Mouse (Mus musculus) gonadal fat pad, adult 2 months (tissue): ENCODE measurements around the gene Vps13d. TPM values are rescaled to one million over a fixed set of nuclear protein-coding genes. Genes with fewer than 3 reads are reported as not detected.

Source experiments
- DNase-seq: peaks from one replicate; pipeline ENCODE4 v3.0.0-alpha.2; 2012; ENCODE audit warnings: low read depth
- polyA plus RNA-seq: library from polyadenylated mRNA; depleted of rRNA; stranded (reverse); fragments of >200 nt; gene quantifications from 2 replicates; pipeline ENCODE4 v1.2.3, GENCODE M21; 2012

Gene Vps13d
- polyA plus RNA-seq, 1 experiment: 26.4 TPM

DNA sequence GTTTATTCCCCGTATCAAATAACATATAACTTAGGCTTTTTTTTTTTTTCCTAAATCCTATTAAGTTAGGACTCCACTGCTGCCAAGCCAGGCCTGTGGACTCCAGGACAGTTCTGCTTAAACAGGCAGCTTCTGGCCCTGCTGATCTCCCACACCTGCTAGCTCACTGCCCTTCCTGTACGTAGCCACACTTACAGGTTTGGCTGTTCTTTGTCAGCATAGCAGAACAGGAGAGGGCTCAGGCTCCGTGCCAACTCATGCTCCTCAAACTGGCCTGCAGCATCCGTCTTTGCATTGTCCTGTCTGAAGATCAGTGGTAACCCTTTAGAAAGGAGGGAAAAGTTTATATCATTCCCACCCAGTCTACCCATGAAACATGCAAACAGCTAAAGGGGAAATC lies 108.3 kb downstream of the Vps13d start:
- DNase-seq: no peak

DNA sequence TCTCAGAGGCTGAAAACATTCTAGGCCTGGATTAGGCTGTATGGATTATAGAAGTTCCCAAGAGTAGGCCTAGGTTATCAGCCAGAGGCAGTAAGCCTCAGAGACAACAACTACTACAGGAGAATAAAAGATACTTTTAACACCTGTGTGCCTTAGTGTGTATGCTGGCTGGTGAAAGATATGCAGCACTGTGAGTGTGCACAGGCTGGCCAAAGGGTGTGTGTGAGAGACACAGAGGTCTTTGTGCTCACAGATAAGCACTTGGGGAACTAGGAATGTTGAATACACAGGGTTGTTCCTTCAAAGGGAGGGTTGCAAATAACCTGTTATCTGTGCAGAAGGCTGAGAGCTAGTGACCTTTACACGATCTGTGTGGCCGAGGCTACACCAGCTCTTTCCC lies 115.5 kb downstream of the Vps13d start:
- DNase-seq: no peak

DNA sequence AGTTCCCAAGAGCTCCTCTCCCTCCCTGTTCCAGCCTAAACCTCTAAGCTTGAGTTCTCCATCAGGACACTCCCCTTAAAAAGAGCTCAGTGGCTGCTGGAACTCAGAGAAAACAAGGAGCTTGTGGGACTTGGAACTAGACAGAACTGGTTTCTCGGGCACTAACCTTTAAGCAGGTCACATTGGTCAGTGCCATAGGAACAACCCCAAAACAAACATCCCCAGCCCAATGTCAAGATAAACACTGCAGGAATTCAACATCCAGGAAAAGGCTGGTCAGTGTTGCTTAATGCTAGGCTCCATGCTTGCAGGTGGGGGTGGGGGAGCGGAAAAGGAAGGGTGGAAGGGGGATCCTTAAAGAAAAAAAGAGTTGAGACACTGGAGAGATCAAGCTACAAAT lies 120.5 kb downstream of the Vps13d start:
- DNase-seq: no peak

DNA sequence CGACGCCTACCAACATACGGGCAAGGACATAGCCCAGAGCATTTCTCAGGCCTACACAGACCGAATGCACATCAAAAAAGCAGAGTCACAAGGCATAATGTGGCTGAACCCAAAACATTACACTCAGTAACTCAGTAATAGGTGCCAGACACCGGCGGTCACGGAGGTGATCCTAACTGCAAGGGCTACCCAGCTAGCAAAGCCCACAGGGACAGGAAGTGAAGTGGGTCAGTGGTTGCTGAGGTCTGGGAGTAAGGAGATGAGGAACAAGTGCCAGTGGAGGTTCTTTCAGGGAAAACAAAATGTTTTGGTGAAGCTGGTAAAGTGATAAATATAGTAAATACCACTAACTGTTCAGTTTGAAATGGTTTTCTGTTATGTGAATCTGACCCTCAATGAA lies 121.1 kb downstream of the Vps13d start:
- DNase-seq: no peak

DNA sequence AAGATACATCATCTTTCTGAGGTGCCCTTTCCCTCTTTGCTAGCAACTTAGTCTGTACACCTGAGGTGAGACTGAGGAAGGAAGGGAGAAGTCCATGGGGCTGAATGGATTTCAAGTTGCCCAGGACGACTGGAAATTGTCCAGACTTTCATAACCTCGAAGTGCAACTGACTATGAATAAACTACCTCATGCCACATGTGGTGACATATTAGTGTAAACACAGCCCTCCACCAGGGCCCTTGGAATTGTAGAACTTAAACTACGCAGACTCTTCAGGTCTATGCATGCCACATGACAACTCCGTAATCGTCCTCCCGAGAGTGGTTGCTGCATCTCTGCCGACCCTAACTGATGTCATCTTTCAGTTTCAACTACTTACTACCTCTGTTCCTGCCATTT lies 122.9 kb downstream of the Vps13d start:
- DNase-seq: no peak

DNA sequence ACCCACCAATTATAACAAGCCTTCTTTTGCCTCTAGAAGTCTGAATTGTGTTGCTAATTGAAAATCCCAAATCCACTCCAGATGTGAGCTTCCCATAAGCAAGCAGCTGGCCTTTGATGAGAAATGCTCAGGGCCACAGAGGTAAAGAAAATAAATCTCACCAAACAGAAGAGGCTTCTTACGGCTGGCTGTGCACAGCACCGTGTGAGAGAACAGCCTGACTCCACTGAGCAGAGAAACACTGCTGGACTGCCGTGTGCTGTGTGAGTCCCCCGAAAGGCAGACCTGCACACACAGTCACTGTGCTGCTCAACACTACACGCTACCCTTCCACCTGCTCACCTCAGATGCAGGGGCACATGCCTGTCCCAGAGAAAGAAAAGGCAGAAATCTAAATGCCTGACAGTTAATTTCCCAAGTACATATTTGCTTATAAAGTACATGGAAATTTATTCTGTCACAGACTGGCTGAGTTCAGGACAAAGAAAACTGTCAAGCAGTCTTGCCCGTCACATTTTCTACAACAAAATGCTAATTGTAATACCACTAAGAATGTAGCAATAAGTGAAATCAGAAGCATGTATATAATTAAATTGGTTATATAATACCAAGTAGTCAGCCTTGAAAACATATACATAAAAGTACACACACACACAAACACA lies 127.7 kb downstream of the Vps13d start:
- DNase-seq: no peak

DNA sequence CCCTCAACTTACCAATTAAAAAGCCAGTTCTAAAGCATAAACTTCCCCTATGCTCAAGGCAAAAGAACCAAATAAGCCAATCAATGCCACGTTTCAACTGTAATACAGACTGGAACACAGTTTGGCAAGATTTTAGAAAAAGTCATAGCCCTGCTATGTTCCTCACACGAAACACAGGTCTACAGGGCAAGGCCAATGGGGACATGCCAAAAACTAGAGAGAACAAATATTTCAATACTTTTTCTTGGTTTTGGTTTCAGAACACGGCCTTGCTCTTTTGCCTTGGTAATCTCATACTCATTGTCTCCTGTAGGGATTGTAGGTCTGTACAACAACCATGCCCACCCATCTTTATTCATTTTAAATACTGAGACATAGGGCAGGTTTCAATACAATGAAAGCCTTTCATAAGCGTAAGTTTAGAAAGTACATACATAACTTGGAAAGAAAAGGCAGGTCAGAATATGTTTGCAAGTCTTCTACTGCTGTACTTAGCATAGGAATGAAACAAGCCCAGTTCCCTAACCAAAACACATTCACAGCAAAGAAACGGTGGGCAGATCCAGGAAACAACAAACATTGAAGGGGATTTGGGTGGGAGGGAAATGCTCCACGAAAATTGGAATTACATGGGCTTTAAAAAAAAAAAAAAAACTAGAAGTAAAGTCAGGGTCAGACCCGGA lies 128.3 kb downstream of the Vps13d start:
- DNase-seq: no peak

DNA sequence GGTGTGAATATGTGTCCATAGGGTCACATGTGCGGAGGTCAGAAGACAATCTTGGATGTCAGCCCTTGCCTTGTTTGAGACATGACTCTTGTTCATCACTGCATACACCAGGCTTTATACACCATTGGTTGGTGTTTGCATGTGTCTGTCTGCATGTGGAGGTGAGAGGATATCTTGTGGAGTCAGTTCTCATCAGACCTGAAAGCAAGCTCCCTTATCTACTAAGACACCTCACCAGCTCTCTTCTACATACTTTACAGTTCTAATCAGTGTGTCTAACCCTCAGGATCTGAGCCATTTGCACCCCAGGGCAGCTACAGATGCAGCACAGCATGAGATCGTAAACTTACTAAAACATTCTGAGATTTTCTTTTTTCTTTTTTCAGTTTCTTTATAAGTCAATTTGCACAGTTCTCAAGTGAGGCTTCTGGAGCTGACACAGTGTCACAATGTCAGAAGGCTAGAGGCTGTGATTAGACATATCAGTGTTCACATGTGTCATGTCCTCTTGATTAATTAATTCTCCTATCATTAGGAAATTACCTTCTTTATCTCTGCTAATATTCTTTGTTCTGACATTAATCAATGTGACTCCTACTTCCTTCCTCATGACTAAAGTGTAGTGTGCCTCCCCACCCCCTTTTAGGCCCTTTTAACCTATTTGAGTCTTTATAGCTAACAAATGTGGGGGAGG lies 135.9 kb downstream of the Vps13d start:
- no peak for DNase-seq

DNA sequence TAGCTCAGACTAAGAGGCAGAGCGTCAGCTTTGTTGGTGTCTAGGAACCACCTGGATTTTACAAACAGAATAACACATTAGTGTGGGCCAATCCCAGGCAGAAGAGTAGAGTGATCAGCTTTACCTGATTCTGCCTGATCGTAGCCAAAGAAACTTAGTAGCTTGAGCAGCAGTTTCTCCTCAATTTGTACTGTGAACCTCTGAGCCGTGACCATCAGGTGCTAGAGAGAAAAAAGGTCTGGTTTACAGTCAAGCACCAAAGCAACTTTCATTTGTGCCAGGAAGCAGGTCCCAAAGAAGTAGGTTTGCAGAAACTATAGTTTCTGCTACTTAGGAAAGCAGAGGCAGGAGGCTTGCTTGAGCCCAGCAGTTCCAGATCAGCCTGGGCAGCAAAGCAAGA lies 138.5 kb downstream of the Vps13d start:
- no peak for DNase-seq

DNA sequence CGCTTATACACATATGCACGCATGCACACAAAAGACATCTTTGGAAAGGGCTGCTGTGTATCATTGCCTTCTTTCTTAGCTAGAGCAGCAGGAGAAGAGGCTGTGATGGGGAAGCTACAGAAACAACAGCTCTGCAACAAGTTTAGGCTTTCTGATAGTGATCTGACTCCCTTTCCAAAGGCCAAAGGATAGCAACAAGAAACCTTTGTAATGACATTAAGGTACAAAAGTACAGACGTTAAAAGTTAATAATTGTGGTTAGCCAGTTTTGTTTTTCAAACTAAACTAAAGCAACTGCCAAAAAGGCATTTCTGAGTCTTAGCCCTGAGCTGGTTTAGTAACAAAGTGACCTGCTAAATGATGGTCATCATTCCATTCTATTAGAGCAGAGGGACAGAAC lies 139.0 kb downstream of the Vps13d start:
- no peak for DNase-seq

DNA sequence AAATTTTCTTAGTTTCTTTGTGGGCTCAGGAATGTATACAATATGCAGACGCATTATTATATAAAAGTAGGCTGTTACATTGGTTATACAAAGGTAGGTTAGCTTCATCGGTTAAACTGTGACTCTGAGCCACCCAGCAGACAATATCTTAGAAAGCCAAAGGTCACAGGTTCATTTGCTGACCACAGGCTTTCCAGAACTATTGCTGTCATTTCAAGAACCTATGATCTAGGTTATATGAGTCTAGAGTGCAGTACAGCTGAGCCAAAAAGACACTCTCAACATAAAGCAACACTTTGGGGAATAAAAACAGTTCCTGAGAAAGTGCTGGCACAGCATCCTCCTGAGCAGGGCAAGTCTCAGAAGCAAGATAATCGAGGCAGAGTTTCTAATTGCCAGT lies 140.4 kb downstream of the Vps13d start:
- DNase-seq: no peak

DNA sequence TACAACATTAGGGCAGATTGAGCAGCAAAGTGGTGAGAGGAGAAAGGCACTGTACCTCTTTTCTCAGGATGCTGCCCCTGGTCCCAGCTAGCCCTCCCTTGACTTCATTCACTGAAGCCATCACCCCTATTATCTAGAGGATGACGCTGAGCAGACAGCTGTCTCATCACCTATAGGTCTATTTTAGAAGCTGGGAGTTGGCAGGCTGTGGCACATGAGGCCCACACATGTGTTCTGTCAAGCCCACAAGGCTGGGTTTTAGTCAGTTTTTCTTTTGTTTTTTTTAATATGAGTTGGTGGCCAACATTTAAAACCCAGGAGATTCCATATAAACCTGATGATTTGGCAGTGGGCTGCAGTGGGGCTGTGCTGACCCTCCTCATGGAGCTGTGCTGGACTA lies 142.1 kb downstream of the Vps13d start:
- DNase-seq: no peak

DNA sequence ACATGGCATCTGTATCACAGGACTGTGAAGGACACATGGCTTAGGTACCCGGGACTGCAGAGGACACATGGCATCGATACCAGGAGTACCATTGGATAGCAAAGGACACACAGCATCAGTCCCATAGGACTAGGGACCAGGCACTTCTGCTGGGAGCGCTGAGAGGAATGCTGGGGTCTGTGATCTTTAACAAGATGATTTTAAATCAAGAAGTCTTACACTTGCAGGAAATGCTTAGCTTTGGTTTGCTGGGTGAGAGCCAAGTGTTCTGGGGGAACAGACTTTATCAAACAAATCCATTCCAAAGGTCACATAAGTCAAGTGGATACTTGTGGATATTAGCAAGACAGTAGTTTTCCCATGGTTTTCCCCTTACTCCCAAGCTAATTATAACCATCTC lies 142.5 kb downstream of the Vps13d start:
- DNase-seq: no peak

DNA sequence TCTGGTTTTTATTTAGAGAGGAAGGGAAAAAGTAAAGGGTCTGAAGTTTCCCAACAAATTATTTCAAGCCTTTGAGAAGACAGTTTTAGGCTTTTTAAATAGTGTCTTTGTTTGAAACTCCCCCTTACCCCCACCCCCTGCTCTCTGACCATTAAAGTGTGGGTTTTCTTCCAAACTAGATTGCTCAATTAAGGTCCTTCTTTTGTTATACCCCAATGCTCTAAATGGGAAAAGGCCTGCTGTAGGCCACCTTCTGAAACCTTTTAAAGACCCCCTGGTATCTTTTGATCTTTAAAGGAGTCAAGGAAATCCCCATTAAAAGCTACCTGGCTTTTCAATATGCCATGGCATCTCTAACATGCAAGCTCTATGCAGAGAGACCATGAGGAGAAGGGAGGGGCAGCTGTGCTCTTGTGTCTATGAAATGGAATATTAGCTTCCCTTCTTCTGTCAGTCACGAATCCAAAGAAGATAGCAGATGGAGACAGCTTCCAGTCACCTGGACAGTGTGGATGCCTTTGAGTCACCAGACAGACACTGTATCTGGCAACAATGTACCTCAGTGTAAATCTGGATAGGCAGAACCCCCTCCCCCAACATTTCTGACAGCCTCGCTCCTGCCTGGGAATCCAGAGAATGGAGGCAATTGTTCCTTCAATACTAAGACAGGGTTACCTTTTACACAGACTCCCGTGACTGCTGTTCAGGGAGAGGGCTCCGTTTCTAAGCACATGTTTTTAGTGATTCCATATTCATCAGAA lies 143.4 kb downstream of the Vps13d start:
- DNase-seq: no peak

DNA sequence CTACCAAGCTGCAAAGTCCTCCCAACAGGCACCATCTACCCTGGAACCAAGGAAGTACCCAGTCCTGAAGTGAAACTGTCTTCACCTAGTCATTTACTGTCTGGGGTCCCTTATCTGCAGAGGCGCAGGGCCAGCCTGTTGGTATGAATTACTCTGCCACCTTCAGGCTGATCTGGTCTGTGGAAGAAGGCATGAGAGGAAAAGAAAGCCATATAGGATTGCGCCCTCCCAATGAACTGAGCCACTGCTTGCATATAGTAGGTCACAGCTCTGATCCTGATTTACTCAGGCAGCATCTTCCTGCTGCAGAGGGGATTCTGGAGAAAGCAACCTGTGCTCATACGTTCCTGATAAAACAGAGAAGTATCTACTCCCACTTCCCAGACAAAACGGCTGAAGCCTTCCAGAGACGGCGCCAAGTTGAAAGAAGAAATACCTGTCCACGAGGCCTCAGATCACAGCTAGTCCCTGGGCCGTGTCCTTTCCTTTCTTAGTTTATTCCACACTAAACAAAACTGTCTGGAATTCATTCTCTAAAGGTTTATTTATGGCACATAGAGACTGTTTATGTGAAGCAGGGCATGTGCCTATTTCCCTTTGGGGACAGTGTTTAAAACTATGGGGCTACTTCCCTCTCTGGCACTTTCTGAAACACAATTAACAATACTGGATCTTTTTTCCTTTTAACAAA lies 144.1 kb downstream of the Vps13d start:
- no peak for DNase-seq

DNA sequence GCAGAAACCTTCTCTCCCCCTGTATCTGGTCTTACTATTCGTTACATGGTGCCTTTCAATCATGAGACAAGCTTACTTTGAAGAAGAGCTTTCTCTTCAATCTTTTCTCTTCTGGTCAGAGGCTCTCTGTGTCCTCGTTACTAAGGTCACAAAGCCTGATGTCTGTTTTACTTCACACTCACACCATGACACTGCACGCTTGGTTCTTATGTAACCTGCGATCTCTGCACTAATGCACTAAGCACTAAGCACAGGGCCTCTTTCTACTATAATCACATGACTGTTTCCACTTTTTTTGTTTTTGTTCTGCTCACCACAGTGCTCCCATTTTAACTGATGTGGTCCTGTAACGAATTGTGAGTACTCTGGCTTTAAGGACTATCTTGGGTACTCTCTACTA lies 146.8 kb downstream of the Vps13d start:
- no peak for DNase-seq

DNA sequence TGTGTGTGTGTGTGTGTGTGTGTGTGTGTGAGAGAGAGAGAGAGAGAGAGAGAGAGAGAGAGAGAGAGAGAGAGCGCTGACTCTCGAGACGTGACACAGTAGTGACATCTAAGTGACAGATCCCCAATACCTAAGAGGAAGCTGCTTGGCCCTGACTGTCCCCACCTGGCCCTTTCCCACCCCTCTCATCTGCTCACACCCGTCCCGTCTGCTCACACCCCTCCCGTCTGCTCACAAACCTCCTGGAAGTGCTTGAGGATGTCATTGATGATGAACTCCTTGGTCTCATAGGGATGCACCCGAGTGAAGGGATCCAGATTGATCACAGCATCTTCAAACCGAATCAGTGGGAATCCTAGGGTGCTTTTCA lies 148.8 kb downstream of the Vps13d start:
- no peak for DNase-seq

DNA sequence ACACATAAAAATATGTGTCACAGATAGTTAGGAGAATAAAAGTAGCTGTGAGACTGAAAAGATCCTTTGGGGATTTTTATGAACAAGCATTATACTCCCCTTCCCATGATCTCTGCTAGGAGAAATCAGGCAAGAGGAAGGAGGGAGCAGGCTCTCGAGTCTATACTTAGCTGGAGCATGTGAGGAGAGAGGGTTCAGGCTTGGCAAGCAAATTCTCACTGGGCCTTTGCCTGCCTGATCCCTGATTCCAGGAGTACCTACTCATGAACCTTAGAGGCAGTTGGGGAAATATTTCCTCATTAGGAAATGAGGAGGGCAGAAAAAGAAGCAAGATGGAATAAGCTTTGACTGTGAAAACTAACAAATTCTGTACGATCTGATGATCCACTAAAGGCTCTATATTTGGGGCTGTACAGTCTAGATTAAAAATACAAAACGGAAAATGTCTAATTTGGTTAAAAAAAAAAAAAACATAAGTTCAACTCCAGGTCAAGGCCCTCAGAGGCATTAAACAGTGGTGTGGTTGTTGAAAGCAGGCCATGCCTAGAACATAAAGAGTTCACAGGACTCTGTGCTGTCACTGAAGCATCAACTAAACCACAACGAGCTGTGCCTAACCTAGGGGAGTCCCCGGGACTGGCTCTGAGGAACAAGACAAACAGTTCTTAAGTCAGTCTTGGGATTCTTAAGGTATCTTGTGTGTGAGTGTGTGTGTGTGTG lies 149.3 kb downstream of the Vps13d start:
- no peak for DNase-seq

DNA sequence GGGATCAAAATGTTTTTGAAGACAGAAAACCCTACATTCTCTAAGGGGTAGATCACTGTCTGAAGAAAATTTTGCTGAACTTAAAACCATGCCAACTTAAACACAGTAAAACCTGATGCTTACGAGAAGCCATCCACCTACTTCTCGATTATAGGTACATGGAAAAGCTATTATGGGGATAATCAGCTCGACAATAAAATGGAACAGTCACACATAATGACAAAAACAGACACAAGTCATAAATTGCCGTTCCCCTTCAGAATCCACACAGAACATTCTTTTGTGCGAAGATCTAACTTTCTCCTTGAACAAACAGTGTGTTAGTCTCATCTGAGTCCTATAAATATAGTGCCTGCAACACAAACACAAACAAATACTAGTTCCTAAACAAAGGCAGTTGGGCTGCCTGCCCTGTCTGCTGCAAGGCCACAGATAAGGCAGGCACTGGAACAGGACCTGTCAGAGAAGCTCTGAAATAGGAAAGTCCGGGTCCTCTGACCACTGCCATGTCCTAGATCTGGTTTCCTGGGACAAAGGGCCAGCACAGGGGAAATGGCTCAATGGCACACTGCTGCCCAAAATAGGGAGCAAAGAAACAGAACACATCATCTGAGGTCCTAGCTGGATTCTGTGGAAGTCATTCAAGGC lies 153.5 kb downstream of the Vps13d start:
- no peak for DNase-seq

DNA sequence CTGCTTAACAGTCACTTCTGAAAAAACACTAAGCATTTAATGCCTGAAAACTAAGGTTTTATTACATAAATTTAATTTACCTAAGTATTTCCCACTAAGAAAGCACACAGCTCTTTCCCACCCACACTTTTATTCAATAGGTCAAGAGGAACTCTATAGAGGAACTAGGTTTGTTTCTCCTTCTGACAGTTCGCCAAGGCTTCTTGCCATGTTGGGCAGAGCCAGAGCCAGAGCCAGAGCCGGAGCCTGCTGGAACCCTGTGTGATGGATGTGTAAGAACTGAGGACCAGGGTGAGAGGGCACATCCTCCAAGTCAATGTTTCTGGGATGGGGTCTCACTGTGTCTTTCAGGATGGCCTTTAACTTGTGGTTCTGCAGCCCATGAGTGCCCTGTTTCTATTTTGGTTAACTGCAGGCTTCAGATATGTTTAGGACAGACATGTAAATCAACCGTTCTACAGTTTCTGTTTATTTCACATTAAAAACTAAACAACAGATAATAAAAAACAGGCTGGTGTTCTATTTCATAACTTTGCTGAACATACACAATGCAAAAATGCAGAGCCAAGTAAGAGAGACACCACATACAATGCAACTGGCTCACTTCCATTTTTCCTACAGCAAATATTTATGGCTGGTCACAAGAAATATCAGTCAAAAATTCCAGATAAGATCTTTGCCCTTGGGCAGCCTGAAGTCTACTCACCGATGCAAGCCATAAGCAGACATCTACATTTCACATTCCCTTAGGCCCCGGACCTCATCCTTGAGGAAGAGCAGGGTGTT lies 157.0 kb downstream of the Vps13d start:
- DNase-seq: no peak
